In genomic region chr17:24210591-24210990, GRCm38 (mm10) we compare ENCODE assay signal across 10 mouse cellular contexts. TPM values are rescaled to one million over a fixed set of nuclear protein-coding genes. Genes with fewer than 3 reads are reported as not detected.
A peak's percentile ranks its signal among the peaks of the same experiment; 100 is the strongest.
DNase-seq lines count a peak whose midpoint lies in the region; ATAC-seq and TF ChIP-seq lines count a peak whose summit lies in the region.
"Had no signal": no experiment of that assay in that cellular context is flagged by ENCODE, and none has a peak within 500 bp of the region (broad histone marks: within the 10 kb centered on the region; RNA-seq: fewer than 3 reads in every experiment).

No protein-coding gene starts in this region.

- TF ChIP-seq CTCF in liver, adult 2 months (IDR thresholded peaks at IDR 0.05; ENCODE audit: low read depth, low read length) = no peak
- TF ChIP-seq CTCF in liver, postnatal 0 days (IDR thresholded peaks at IDR 0.05; ENCODE audit: low read depth) = no peak

- no peak for TF ChIP-seq POLR2A in liver, adult 2 months (IDR thresholded peaks at IDR 0.05; ENCODE audit: extremely low read depth, insufficient read depth, low read length)

- peaks cover 5% of the 10 kb centered on the region for H3K36me3 ChIP-seq in liver, adult 2 months (ENCODE audit: control insufficient read depth, insufficient read depth, low read length)
- H3K36me3 ChIP-seq in liver, postnatal 0 days (replicated peaks; ENCODE audit: insufficient read depth, low read length) = peaks cover 8% of the 10 kb centered on the region
- H3K36me3 ChIP-seq in intestine, embryonic 16.5 days (ENCODE audit: control insufficient read depth, insufficient read depth, low read length) = no peaks in the 10 kb centered on the region
- peaks cover 7% of the 10 kb centered on the region for H3K36me3 ChIP-seq in neural tube, embryonic 13.5 days

- no peak for ATAC-seq in liver, postnatal 0 days
- no peak for ATAC-seq in intestine, embryonic 16.5 days
- no peak for ATAC-seq in neural tube, embryonic 13.5 days (ENCODE audit: low read depth)

- H3K27me3 ChIP-seq in liver, adult 2 months (ENCODE audit: control insufficient read depth, insufficient read depth, low read length) = no peaks in the 10 kb centered on the region
- H3K27me3 ChIP-seq in liver, postnatal 0 days (ENCODE audit: insufficient read depth, low read length) = peaks cover 32% of the 10 kb centered on the region
- H3K27me3 ChIP-seq in intestine, embryonic 16.5 days (replicated peaks; ENCODE audit: control insufficient read depth, insufficient read depth, low read length) = peaks cover 10% of the 10 kb centered on the region; the same call in 1 of the 2 replicates
- H3K27me3 ChIP-seq in neural tube, embryonic 13.5 days = peaks cover 25% of the 10 kb centered on the region

- DNase-seq in cerebellum, adult 9-11 months = peak; percentile 45
- DNase-seq in cerebellum, adult 18-20 months = no peak
- DNase-seq in liver, adult 2 months (ENCODE audit: extremely low read depth, low read depth, low spot score) = no peak
- DNase-seq in liver, postnatal 0 days = no peak
- no peak for DNase-seq in urinary bladder, adult 18-20 months (ENCODE audit: low spot score in 2 of 2)
- no peak for DNase-seq in spleen, adult 12 weeks (ENCODE audit: low spot score)
- DNase-seq: kidney, adult 18-20 months had no signal

- no peak overlapping the region for H3K4me3 ChIP-seq in liver, adult 2 months (ENCODE audit: insufficient read depth, low read depth, low read length)
- H3K4me3 ChIP-seq in liver, postnatal 0 days (ENCODE audit: low read depth, low read length) = no peak overlapping the region
- no peak overlapping the region for H3K4me3 ChIP-seq in intestine, embryonic 16.5 days (ENCODE audit: low read length)
- no peak overlapping the region for H3K4me3 ChIP-seq in neural tube, embryonic 13.5 days

- H3K79me2 ChIP-seq in liver, adult 2 months (ENCODE audit: control insufficient read depth, insufficient read depth, low read length) = peaks cover 3% of the 10 kb centered on the region; the same call in 1 of the 2 replicates

- no peak overlapping the region for H3K4me2 ChIP-seq in liver, postnatal 0 days (ENCODE audit: low read depth, low read length)
- no peak overlapping the region for H3K4me2 ChIP-seq in intestine, embryonic 16.5 days (ENCODE audit: low read depth, low read length)
- H3K4me2 ChIP-seq in neural tube, embryonic 13.5 days = peak overlapping the region; percentile 96

- WGBS in liver, adult 2 months = 69% methylated on average over 3 of the region's 3 CpGs
- WGBS in liver, postnatal 0 days (ENCODE audit: insufficient replicate concordance) = 73% methylated on average over 3 of the region's 3 CpGs
- 81% methylated on average over 3 of the region's 3 CpGs for WGBS in intestine, embryonic 16.5 days
- WGBS in neural tube, embryonic 13.5 days = 78% methylated on average over 3 of the region's 3 CpGs

- H3K9ac ChIP-seq in liver, adult 2 months (ENCODE audit: low read depth, low read length) = no peak overlapping the region
- H3K9ac ChIP-seq in liver, postnatal 0 days (replicated peaks) = no peak overlapping the region
- H3K9ac ChIP-seq in intestine, embryonic 16.5 days (ENCODE audit: low read depth, low read length) = 0 out of 2 replicates have a peak overlapping the region, but pooled peaks have one; percentile 1
- H3K9ac ChIP-seq in neural tube, embryonic 13.5 days = no peak overlapping the region

- no peak for TF ChIP-seq EP300 in liver, postnatal 0 days (IDR thresholded peaks at IDR 0.05; ENCODE audit: low read depth)

- H3K9me3 ChIP-seq in liver, postnatal 0 days (ENCODE audit: low read length) = no peaks in the 10 kb centered on the region
- H3K9me3 ChIP-seq in intestine, embryonic 16.5 days (ENCODE audit: control insufficient read depth, low read length) = no peaks in the 10 kb centered on the region
- no peaks in the 10 kb centered on the region for H3K9me3 ChIP-seq in neural tube, embryonic 13.5 days

- H3K4me1 ChIP-seq in liver, adult 2 months (ENCODE audit: control insufficient read depth, insufficient read depth, low read length) = peaks cover 46% of the 10 kb centered on the region
- peaks cover 65% of the 10 kb centered on the region for H3K4me1 ChIP-seq in liver, postnatal 0 days (ENCODE audit: insufficient read depth)
- peaks cover 73% of the 10 kb centered on the region for H3K4me1 ChIP-seq in intestine, embryonic 16.5 days (ENCODE audit: control insufficient read depth, insufficient read depth, low read length)
- H3K4me1 ChIP-seq in neural tube, embryonic 13.5 days (replicated peaks) = peaks cover 70% of the 10 kb centered on the region

- peak overlapping the region; percentile 57 for H3K27ac ChIP-seq in liver, adult 2 months (replicated peaks; ENCODE audit: insufficient read depth, low read depth, low read length)
- H3K27ac ChIP-seq in liver, postnatal 0 days (ENCODE audit: low read depth) = no peak overlapping the region
- peak overlapping the region; percentile 28; the same call in 1 of the 2 replicates for H3K27ac ChIP-seq in intestine, embryonic 16.5 days (ENCODE audit: low read length)
- peak overlapping the region; percentile 83 for H3K27ac ChIP-seq in neural tube, embryonic 13.5 days (replicated peaks)

RNA-seq across cellular contexts. Expression of gene Ntn3, which starts 1.3 kb away (rescaled TPM):
- 2.3 and 2.8 TPM in 2 replicates for total RNA-seq in liver, adult 2 months (2014; rRNA removed)
- 7.4 and 7.8 TPM in 2 replicates for polyA plus RNA-seq in liver, adult 2 months (2012; rRNA removed)
- 0.37 and 0.45 TPM in 2 replicates for polyA plus RNA-seq in liver, postnatal 0 days (2015; fragmentation: Nextera tagmentation; extraction: Ambion mirVana)
- polyA plus RNA-seq in intestine, embryonic 16.5 days (2015; fragmentation: Nextera tagmentation; extraction: Ambion mirVana) = 3.1 and 3.5 TPM in 2 replicates
- polyA plus RNA-seq in neural tube, embryonic 13.5 days (2015; fragmentation: Nextera tagmentation; extraction: Ambion mirVana) = 5.9 TPM in 2 replicates
- total RNA-seq: megakaryocyte, adult 5-6 weeks had no signal

RNA-seq across cellular contexts. Expression of gene Tbc1d24, which starts 5.2 kb away (rescaled TPM):
- 13.3 and 22.2 TPM in 2 replicates for total RNA-seq in liver, adult 2 months (2014; rRNA removed)
- 23.6 and 31.5 TPM in 2 replicates for polyA plus RNA-seq in liver, adult 2 months (2012; rRNA removed)
- 2.0 and 4.2 TPM in 2 replicates for polyA plus RNA-seq in liver, postnatal 0 days (2015; fragmentation: Nextera tagmentation; extraction: Ambion mirVana)
- polyA plus RNA-seq in intestine, embryonic 16.5 days (2015; fragmentation: Nextera tagmentation; extraction: Ambion mirVana) = 5.5 and 6.1 TPM in 2 replicates
- polyA plus RNA-seq in neural tube, embryonic 13.5 days (2015; fragmentation: Nextera tagmentation; extraction: Ambion mirVana) = 17.8 and 22.0 TPM in 2 replicates

RNA-seq across cellular contexts. Expression of gene Tedc2, which starts 10.1 kb away (rescaled TPM):
- 44.1 and 53.2 TPM in 2 replicates for total RNA-seq in liver, adult 2 months (2014; rRNA removed)
- polyA plus RNA-seq in liver, adult 2 months (2012; rRNA removed) = 61.4 and 78.0 TPM in 2 replicates
- 6.7 and 7.4 TPM in 2 replicates for polyA plus RNA-seq in liver, postnatal 0 days (2015; fragmentation: Nextera tagmentation; extraction: Ambion mirVana)
- 8.7 TPM in 2 replicates for polyA plus RNA-seq in intestine, embryonic 16.5 days (2015; fragmentation: Nextera tagmentation; extraction: Ambion mirVana)
- polyA plus RNA-seq in neural tube, embryonic 13.5 days (2015; fragmentation: Nextera tagmentation; extraction: Ambion mirVana) = 11.9 and 12.6 TPM in 2 replicates

RNA-seq across cellular contexts. Expression of gene Ccnf, which starts 40.7 kb away (rescaled TPM):
- 3.0 and 3.5 TPM in 2 replicates for total RNA-seq in liver, adult 2 months (2014; rRNA removed)
- polyA plus RNA-seq in liver, adult 2 months (2012; rRNA removed) = 5.5 and 6.5 TPM in 2 replicates
- 26.2 and 29.6 TPM in 2 replicates for polyA plus RNA-seq in liver, postnatal 0 days (2015; fragmentation: Nextera tagmentation; extraction: Ambion mirVana)
- polyA plus RNA-seq in intestine, embryonic 16.5 days (2015; fragmentation: Nextera tagmentation; extraction: Ambion mirVana) = 45.6 and 49.9 TPM in 2 replicates
- polyA plus RNA-seq in neural tube, embryonic 13.5 days (2015; fragmentation: Nextera tagmentation; extraction: Ambion mirVana) = 14.5 and 20.9 TPM in 2 replicates

RNA-seq across cellular contexts. Expression of gene Atp6v0c, which starts 41.1 kb away (rescaled TPM):
- 40.0 and 68.4 TPM in 2 replicates for total RNA-seq in liver, adult 2 months (2014; rRNA removed)
- 625 and 644 TPM in 2 replicates for polyA plus RNA-seq in liver, adult 2 months (2012; rRNA removed)
- 422 and 445 TPM in 2 replicates for polyA plus RNA-seq in liver, postnatal 0 days (2015; fragmentation: Nextera tagmentation; extraction: Ambion mirVana)
- polyA plus RNA-seq in intestine, embryonic 16.5 days (2015; fragmentation: Nextera tagmentation; extraction: Ambion mirVana) = 783 and 890 TPM in 2 replicates
- 947 and 1,089 TPM in 2 replicates for polyA plus RNA-seq in neural tube, embryonic 13.5 days (2015; fragmentation: Nextera tagmentation; extraction: Ambion mirVana)
